Mouse (Mus musculus) G1E (cell line): ENCODE results near the gene Fam222a.

Experiments
- CTCF ChIP-seq: IDR thresholded peaks from 2 replicates; pipeline ENCODE4 v1.5.1; 2012; ENCODE audit warnings: low read depth, low read length, inconsistent platforms, mixed read lengths
- GATA1 ChIP-seq: IDR thresholded peaks from 2 replicates; pipeline ENCODE4 v1.6.1; 2012; ENCODE audit warnings: borderline replicate concordance, low read length, inconsistent platforms, mixed read lengths
- GATA2 ChIP-seq: IDR thresholded peaks from 2 replicates; pipeline ENCODE4 v1.6.1; 2012; ENCODE audit warnings: low read depth, low read length, inconsistent platforms, borderline replicate concordance
- POLR2AphosphoS5 ChIP-seq: IDR thresholded peaks from 2 replicates; pipeline ENCODE4 v1.6.1; 2012; ENCODE audit warnings: low read depth, low read length, inconsistent platforms; ENCODE audit not compliant: insufficient replicate concordance
- TAL1 ChIP-seq: conservative IDR thresholded peaks from 2 replicates; pipeline ENCODE4 v1.6.1; 2012; ENCODE audit warnings: low read depth, low read length, inconsistent platforms, mixed read lengths

GRCm38 (mm10) chr5:114571451-114572030 is 3.7 kb downstream of the Fam222a start:
- no peak for TF ChIP-seq CTCF
- no peak for TF ChIP-seq POLR2AphosphoS5
- TF ChIP-seq TAL1: no peak
- no peak for TF ChIP-seq GATA1
- no peak for TF ChIP-seq GATA2
